Mouse (Mus musculus): ENCODE data around the gene Rnf217. TPM values are rescaled to one million over a fixed set of nuclear protein-coding genes. Genes with fewer than 3 reads are reported as not detected.

Rnf217 gene
- polyA plus RNA-seq, 1 experiment: 3.9 TPM

DNA sequence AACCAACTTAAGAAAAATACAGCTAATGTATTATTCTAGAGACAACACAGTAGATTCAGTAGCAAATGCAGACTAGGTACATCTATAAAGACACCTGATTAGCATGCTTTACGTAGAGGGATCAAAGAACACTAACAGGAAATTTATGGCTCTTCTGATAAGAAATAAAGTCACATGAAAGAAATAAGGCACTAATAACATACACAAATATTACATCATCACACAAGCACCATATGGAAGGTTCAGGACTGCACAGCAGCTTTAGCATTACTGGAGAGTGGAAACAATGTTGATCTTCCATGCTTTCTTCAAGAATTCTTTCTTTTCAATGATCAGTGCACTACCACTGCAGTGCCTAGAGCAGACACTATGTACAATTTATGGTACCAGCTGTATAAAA is 114.7 kb downstream of the Rnf217 start:
- no peak for DNase-seq
- WGBS: 96% methylated on average over 1 of the region's 1 CpGs

DNA sequence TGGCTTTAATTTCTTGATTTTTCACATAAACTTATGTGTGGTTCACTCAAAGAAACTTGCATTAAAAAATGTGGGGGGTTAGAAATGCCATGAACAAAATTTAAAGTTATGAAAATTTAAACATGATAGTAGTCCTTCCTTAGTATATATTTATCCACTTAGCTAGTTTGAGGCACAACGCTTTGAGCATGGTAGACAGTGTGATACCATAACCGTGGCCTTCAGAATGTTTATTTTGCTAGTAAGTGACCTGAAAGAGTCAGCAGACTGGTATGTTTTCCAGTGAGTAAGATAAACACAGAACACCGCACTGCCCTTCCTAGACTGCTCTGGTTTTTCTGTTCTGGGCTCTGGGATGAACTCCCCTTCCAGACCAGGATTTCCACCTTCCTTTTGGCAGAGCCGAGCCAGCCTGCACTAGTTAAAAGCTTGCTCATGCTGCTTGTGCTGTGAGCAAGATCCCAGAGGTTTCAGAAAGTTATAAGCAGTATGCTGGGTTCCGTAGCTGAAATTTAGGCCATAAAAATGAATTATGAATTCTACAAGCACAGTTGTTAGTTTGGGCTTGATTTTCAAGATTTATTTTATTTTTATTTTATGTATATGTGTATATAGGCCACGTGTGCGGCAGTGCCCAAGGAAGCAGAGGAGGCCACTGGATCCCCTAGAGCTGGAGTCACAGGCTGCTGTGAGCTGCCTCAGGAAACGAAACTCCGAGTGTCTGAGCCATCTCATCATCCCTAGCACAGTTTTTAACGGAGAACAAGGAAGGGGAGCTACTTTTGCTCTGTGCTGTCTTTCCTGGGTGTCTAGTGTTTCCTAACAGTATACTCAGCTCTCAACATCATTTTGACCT is 141.7 kb downstream of the Rnf217 start:
- Histone ChIP-seq H3K4me1 (ENCODE audit: control insufficient read depth, insufficient read depth, low read length) (no peaks in the 10 kb centered on the region), H3K27me3 (ENCODE audit: control insufficient read depth, insufficient read depth, low read length) (no peaks in the 10 kb centered on the region), H3K27ac (ENCODE audit: insufficient read depth, low read length) (no peak overlapping the region), H3K4me3 (replicated peaks; ENCODE audit: insufficient read depth, low read depth, low read length) (no peak overlapping the region)
- TF ChIP-seq CTCF (IDR thresholded peaks at IDR 0.05; ENCODE audit: borderline replicate concordance, insufficient read depth, low read depth, low read length) (no peak), POLR2A (IDR thresholded peaks at IDR 0.05; ENCODE audit: borderline replicate concordance, insufficient read depth, low read length) (no peak)
- WGBS: 83% methylated on average over 10 of the region's 10 CpGs
- DNase-seq: no peak

More for the DNA sequence above, 114.7 kb downstream of the Rnf217 start:
- H3K27me3 ChIP-seq (ENCODE audit: control insufficient read depth, insufficient read depth, low read length): no peaks in the 10 kb centered on the region
- H3K4me1 ChIP-seq (ENCODE audit: control insufficient read depth, insufficient read depth, low read length): no peaks in the 10 kb centered on the region
- no peak overlapping the region for H3K4me3 ChIP-seq (replicated peaks; ENCODE audit: insufficient read depth, low read depth, low read length)
- H3K27ac ChIP-seq (ENCODE audit: insufficient read depth, low read length): no peak overlapping the region
- TF ChIP-seq CTCF (IDR thresholded peaks at IDR 0.05; ENCODE audit: borderline replicate concordance, insufficient read depth, low read depth, low read length): no peak
- no peak for TF ChIP-seq POLR2A (IDR thresholded peaks at IDR 0.05; ENCODE audit: borderline replicate concordance, insufficient read depth, low read length)

DNA sequence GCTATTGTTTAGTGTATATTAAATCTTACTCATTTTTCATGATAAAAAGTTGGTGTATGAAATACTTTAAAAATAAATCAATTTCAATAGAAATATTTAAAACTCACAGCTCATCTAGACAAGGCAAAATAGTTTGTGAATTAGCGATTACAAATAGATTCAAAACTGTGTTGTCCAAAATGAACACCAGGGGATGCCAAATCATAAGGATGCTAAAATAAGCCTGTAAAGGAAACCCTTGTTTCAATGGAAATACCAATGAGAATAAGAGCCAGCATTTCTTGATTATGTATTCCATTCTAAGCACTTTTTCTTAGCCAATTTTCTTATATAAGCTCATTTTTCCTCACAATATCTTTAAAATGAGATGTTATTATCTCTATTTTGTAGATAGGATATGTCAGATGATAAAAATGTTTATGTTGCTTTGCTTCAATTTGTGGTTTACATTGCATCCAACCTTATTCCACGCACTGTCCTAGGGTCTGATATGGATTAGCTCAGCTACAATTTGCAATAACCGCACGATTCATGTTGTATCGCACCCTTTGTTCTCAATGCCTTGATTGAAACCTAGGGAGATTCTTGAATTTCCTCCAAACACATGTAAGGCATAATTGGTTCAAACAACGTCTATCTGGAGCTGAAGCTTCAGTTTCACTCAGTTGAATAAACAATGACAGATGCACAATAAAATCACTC is 143.0 kb downstream of the Rnf217 start:
- H3K27me3 ChIP-seq (ENCODE audit: control insufficient read depth, insufficient read depth, low read length): no peaks in the 10 kb centered on the region
- TF ChIP-seq CTCF (IDR thresholded peaks at IDR 0.05; ENCODE audit: borderline replicate concordance, insufficient read depth, low read depth, low read length) (peak; percentile 40; the same call in 1 of the 2 replicates), POLR2A (IDR thresholded peaks at IDR 0.05; ENCODE audit: borderline replicate concordance, insufficient read depth, low read length) (no peak)
- H3K4me1 ChIP-seq (ENCODE audit: control insufficient read depth, insufficient read depth, low read length): no peaks in the 10 kb centered on the region
- H3K27ac ChIP-seq (ENCODE audit: insufficient read depth, low read length): no peak overlapping the region
- peak in 1 of 2 experiments; percentile 21 for DNase-seq
- 63% methylated on average over 6 of the region's 6 CpGs for WGBS
- no peak overlapping the region for H3K4me3 ChIP-seq (replicated peaks; ENCODE audit: insufficient read depth, low read depth, low read length)

DNA sequence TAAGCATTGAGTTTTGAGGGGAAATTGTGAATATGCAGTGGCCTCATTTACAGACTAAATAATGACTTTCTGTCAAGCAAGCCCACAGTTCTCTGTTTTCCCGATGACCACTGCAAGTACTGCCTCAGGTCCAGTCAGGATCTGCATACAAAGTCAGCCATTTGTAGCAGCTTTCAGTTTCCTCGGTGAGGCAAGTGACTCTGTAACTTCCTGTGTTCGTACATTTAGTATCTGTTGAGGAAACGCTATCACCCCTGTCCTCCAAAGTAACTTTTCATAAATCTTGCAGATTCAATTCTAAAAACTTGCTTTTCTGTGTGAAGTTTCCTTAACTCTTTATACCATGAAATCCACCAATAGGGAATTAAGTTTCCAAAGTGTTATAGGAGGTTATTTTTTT is 143.6 kb downstream of the Rnf217 start:
- Histone ChIP-seq H3K4me3 (replicated peaks; ENCODE audit: insufficient read depth, low read depth, low read length) (no peak overlapping the region), H3K27ac (ENCODE audit: insufficient read depth, low read length) (no peak overlapping the region), H3K4me1 (ENCODE audit: control insufficient read depth, insufficient read depth, low read length) (no peaks in the 10 kb centered on the region), H3K27me3 (ENCODE audit: control insufficient read depth, insufficient read depth, low read length) (no peaks in the 10 kb centered on the region)
- no peak for TF ChIP-seq POLR2A (IDR thresholded peaks at IDR 0.05; ENCODE audit: borderline replicate concordance, insufficient read depth, low read length)
- no peak for TF ChIP-seq CTCF (IDR thresholded peaks at IDR 0.05; ENCODE audit: borderline replicate concordance, insufficient read depth, low read depth, low read length)
- WGBS: 81% methylated on average over 4 of the region's 4 CpGs
- no peak for DNase-seq

DNA sequence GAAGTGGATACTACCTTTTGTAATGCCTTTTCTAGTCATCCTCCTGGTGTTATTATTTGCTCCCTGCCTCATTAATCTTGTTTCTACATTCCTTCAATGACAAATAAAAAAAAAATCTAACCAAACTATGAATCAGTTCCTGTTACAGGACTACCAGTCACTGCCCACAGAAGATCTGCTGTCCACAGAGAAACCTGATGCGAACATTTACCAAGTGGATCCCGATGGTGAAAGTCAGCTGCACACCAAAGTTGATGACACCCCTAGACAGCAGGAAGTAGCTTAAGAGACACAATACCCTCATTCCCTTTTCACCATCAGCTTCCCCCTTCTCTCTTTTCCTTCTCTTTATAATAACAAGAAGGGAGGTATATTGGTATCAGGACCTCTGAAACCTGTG is 145.9 kb downstream of the Rnf217 start:
- Histone ChIP-seq H3K27ac (ENCODE audit: insufficient read depth, low read length) (no peak overlapping the region), H3K27me3 (ENCODE audit: control insufficient read depth, insufficient read depth, low read length) (no peaks in the 10 kb centered on the region), H3K4me3 (replicated peaks; ENCODE audit: insufficient read depth, low read depth, low read length) (no peak overlapping the region), H3K4me1 (ENCODE audit: control insufficient read depth, insufficient read depth, low read length) (no peaks in the 10 kb centered on the region)
- TF ChIP-seq CTCF (IDR thresholded peaks at IDR 0.05; ENCODE audit: borderline replicate concordance, insufficient read depth, low read depth, low read length) (no peak), POLR2A (IDR thresholded peaks at IDR 0.05; ENCODE audit: borderline replicate concordance, insufficient read depth, low read length) (no peak)
- DNase-seq: no peak
- WGBS: 96% methylated on average over 2 of the region's 2 CpGs

DNA sequence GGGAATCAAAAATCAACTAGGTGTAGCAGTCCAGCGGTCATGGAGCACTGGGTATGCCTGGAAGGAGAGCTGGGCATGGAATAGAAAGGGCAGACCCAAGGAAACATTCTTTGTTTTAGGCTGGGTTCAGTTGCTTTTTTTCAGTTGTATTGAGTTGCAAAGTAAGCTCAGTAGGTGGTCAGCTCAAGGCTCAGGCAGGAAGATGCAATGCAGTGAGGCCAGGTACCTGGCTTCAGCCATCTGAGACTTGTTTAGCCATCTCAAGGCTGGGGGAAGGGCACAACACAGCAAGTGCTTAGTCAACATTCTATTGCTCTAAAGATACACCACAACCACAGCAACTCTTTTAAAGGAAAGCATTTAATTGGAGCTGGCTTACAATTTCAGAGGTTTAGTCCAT is 152.2 kb downstream of the Rnf217 start:
- no peak overlapping the region for H3K4me3 ChIP-seq (replicated peaks; ENCODE audit: insufficient read depth, low read depth, low read length)
- 53% methylated on average over 1 of the region's 1 CpGs for WGBS
- H3K27ac ChIP-seq (ENCODE audit: insufficient read depth, low read length): no peak overlapping the region
- H3K4me1 ChIP-seq (ENCODE audit: control insufficient read depth, insufficient read depth, low read length): no peaks in the 10 kb centered on the region
- TF ChIP-seq CTCF (IDR thresholded peaks at IDR 0.05; ENCODE audit: borderline replicate concordance, insufficient read depth, low read depth, low read length) (no peak), POLR2A (IDR thresholded peaks at IDR 0.05; ENCODE audit: borderline replicate concordance, insufficient read depth, low read length) (no peak)
- no peaks in the 10 kb centered on the region for H3K27me3 ChIP-seq (ENCODE audit: control insufficient read depth, insufficient read depth, low read length)
- DNase-seq: no peak

DNA sequence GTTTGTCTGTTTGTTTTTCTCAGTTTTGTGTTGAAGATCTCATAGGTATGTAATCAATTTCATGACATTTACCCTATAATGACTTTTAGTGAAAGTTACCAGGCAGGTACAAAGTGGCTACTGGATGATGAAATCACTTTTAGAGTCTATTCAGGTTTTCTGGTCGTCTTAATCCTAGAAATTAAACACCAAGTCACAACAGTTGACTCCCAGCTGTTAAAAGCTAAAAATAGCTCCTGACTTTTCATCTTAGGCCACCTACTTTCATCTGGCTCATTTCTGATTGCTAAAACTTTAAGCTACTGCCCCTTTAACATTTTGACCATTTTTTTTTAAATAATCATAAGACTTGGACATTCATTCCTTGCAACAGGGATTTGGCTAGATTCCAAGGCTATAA is 161.9 kb downstream of the Rnf217 start:
- WGBS: 44% methylated on average over 1 of the region's 1 CpGs
- Histone ChIP-seq H3K27ac (ENCODE audit: insufficient read depth, low read length) (no peak overlapping the region), H3K4me3 (replicated peaks; ENCODE audit: insufficient read depth, low read depth, low read length) (no peak overlapping the region), H3K4me1 (ENCODE audit: control insufficient read depth, insufficient read depth, low read length) (no peaks in the 10 kb centered on the region), H3K27me3 (ENCODE audit: control insufficient read depth, insufficient read depth, low read length) (no peaks in the 10 kb centered on the region; the same call in 1 of the 2 replicates)
- TF ChIP-seq POLR2A (IDR thresholded peaks at IDR 0.05; ENCODE audit: borderline replicate concordance, insufficient read depth, low read length): no peak
- TF ChIP-seq CTCF (IDR thresholded peaks at IDR 0.05; ENCODE audit: borderline replicate concordance, insufficient read depth, low read depth, low read length): no peak
- DNase-seq: no peak

All from cerebellum, adult 2 months (tissue).